Mouse (Mus musculus) CH12.LX (cell line): Measurements from ENCODE around the gene Lama4. TPM values are rescaled to one million over a fixed set of nuclear protein-coding genes. Genes with fewer than 3 reads are reported as not detected.

Experiments
- DNase-seq: peaks from one replicate; pipeline ENCODE4 v3.0.0-alpha.2; 2013; ENCODE audit errors: extremely low read depth
- H3K27ac ChIP-seq: 2 replicates; pipeline ENCODE4 v1.5.1; 2012; ENCODE audit warnings: low read depth, mild to moderate bottlenecking, control low read depth, moderate library complexity; ENCODE audit not compliant: insufficient read depth
- H3K27me3 ChIP-seq: replicated peaks from 2 replicates; pipeline ENCODE3; 2012; ENCODE audit warnings: inconsistent platforms
- H3K36me3 ChIP-seq, 2 experiments: replicated peaks in 1 of 2; 2 replicates each; pipeline versions ENCODE3 to v1.6.1; 2012; ENCODE audit warnings: inconsistent platforms in 1 of 2, low read length in 1 of 2, mild to moderate bottlenecking in 1 of 2, mixed read lengths in 1 of 2, moderate library complexity in 1 of 2; ENCODE audit not compliant: control insufficient read depth in 1 of 2, insufficient read depth in 1 of 2
- H3K4me1 ChIP-seq, 2 experiments: 2 replicates each; pipeline ENCODE4 v1.6.1; 2012; ENCODE audit warnings: inconsistent platforms in 1 of 2, moderate library complexity in 1 of 2; ENCODE audit not compliant: insufficient read depth in 2 of 2, control insufficient read depth in 1 of 2
- H3K4me2 ChIP-seq: 2 replicates; pipeline ENCODE4 v1.6.1; 2012; ENCODE audit warnings: low read depth, mild to moderate bottlenecking, control low read depth; ENCODE audit not compliant: poor library complexity, insufficient read depth, severe bottlenecking
- H3K4me3 ChIP-seq, 3 experiments: fragments of 150-350 bp in 1 of 3; sonication (generic) in 1 of 3; replicated peaks in 1 of 3; 2 replicates each; pipeline versions ENCODE3 to v1.5.1; 2011 to 2012; ENCODE audit warnings: low read depth in 2 of 3, low read length in 2 of 3, mild to moderate bottlenecking in 2 of 3, moderate library complexity in 2 of 3, control low read depth in 1 of 3, improper control_type of control experiment in 1 of 3, inconsistent platforms in 1 of 3, mixed read lengths in 1 of 3; ENCODE audit not compliant: poor library complexity in 1 of 3
- H3K79me2 ChIP-seq: replicated peaks from 2 replicates; pipeline ENCODE4 v1.6.1; 2012; ENCODE audit warnings: mild to moderate bottlenecking, moderate library complexity; ENCODE audit not compliant: control insufficient read depth, poor library complexity, insufficient read depth, severe bottlenecking; ENCODE audit errors: extremely low read depth
- H3K9ac ChIP-seq: 2 replicates; pipeline ENCODE4 v1.6.1; 2012; ENCODE audit warnings: low read depth, mild to moderate bottlenecking, control low read depth, moderate library complexity; ENCODE audit not compliant: insufficient read depth
- H3K9me3 ChIP-seq: replicated peaks from 2 replicates; pipeline ENCODE3; 2012; ENCODE audit warnings: low read length, inconsistent platforms, mixed read lengths
- BHLHE40 ChIP-seq: IDR thresholded peaks from 2 replicates; pipeline ENCODE4 v1.6.1; 2011; ENCODE audit warnings: mild to moderate bottlenecking, low read depth, low read length, improper control_type of control experiment
- CHD2 ChIP-seq: IDR thresholded peaks from 2 replicates; pipeline ENCODE4 v1.6.1; 2011; ENCODE audit warnings: low read length, improper control_type of control experiment
- CTCF ChIP-seq, 2 experiments: IDR thresholded peaks in 1 of 2; conservative IDR thresholded peaks in 1 of 2; 2 replicates each; pipeline ENCODE4 v1.5.1; 2011 to 2012; ENCODE audit warnings: low read depth in 2 of 2, low read length in 2 of 2, improper control_type of control experiment in 1 of 2, inconsistent platforms in 1 of 2, mild to moderate bottlenecking in 1 of 2, moderate library complexity in 1 of 2
- ELF1 ChIP-seq: IDR thresholded peaks from 2 replicates; pipeline ENCODE4 v1.6.1; 2014; ENCODE audit warnings: low read depth, mild to moderate bottlenecking, inconsistent platforms, low read length, improper control_type of control experiment
- GABPA ChIP-seq: IDR thresholded peaks from 2 replicates; pipeline ENCODE4 v1.6.1; 2012; ENCODE audit warnings: low read depth, low read length, improper control_type of control experiment, inconsistent platforms; ENCODE audit not compliant: insufficient replicate concordance
- HCFC1 ChIP-seq: IDR thresholded peaks from 2 replicates; pipeline ENCODE4 v1.6.1; 2012; ENCODE audit warnings: low read depth, mild to moderate bottlenecking, inconsistent platforms, low read length, improper control_type of control experiment
- IRF4 ChIP-seq: IDR thresholded peaks from 2 replicates; pipeline ENCODE4 v1.6.1; 2014; ENCODE audit warnings: low read depth, mild to moderate bottlenecking, inconsistent platforms, low read length, improper control_type of control experiment
- JUN ChIP-seq: IDR thresholded peaks from 2 replicates; pipeline ENCODE4 v1.6.1; 2011; ENCODE audit warnings: low read depth, mild to moderate bottlenecking, low read length, improper control_type of control experiment, moderate library complexity; ENCODE audit not compliant: insufficient read depth
- KAT2A ChIP-seq: IDR thresholded peaks from 2 replicates; pipeline ENCODE4 v1.6.1; 2012; ENCODE audit warnings: low read length, improper control_type of control experiment, inconsistent platforms; ENCODE audit not compliant: insufficient replicate concordance
- MXI1 ChIP-seq: IDR thresholded peaks from 2 replicates; pipeline ENCODE4 v1.6.1; 2011; ENCODE audit warnings: mild to moderate bottlenecking, low read depth, low read length, improper control_type of control experiment
- MYC ChIP-seq: IDR thresholded peaks from 2 replicates; pipeline ENCODE4 v1.6.1; 2011; ENCODE audit warnings: low read depth, mild to moderate bottlenecking, improper control_type of control experiment, low read length
- NELFE ChIP-seq: IDR thresholded peaks from 2 replicates; pipeline ENCODE4 v1.6.1; 2011; ENCODE audit warnings: low read depth, low read length, improper control_type of control experiment
- PAX5 ChIP-seq: IDR thresholded peaks from 2 replicates; pipeline ENCODE4 v1.6.1; 2012; ENCODE audit warnings: low read length, inconsistent platforms, mixed read lengths
- POLR2AphosphoS2 ChIP-seq: IDR thresholded peaks from 2 replicates; pipeline ENCODE4 v1.6.1; 2011; ENCODE audit warnings: low read depth, low read length, improper control_type of control experiment
- RCOR1 ChIP-seq: conservative IDR thresholded peaks from 2 replicates; pipeline ENCODE4 v1.6.1; 2012; ENCODE audit warnings: low read depth, mild to moderate bottlenecking, inconsistent platforms, low read length, improper control_type of control experiment
- SIN3A ChIP-seq: IDR thresholded peaks from 2 replicates; pipeline ENCODE4 v1.6.1; 2012; ENCODE audit warnings: low read length, improper control_type of control experiment, inconsistent platforms
- SMC3 ChIP-seq: IDR thresholded peaks from 2 replicates; pipeline ENCODE4 v1.6.1; 2011; ENCODE audit warnings: low read depth, low read length, improper control_type of control experiment
- USF1 ChIP-seq: IDR thresholded peaks from 2 replicates; pipeline ENCODE4 v1.6.1; 2014; ENCODE audit warnings: low read depth, mild to moderate bottlenecking, inconsistent platforms, low read length, improper control_type of control experiment
- ZKSCAN1 ChIP-seq: IDR thresholded peaks from 2 replicates; pipeline ENCODE4 v1.6.1; 2012; ENCODE audit warnings: low read depth, inconsistent platforms, low read length, improper control_type of control experiment, borderline replicate concordance
- ZNF384 ChIP-seq: IDR thresholded peaks from 2 replicates; pipeline ENCODE4 v1.6.1; 2012; ENCODE audit warnings: low read depth, low read length, improper control_type of control experiment, inconsistent platforms
- dilution Hi-C: fragments of 300-500 bp; cut with MboI; formaldehyde crosslinking; loops from 2 replicates; pipeline ENCODE4 v1.14.3; 2020; ENCODE audit warnings: low sequenced_read_pairs; ENCODE audit not compliant: extremely low pct_unique_long_range_greater_than_20kb, extremely low pct_ligation_motif_present
- in situ Hi-C: fragments of 300-500 bp; cut with MboI; formaldehyde crosslinking; loops from 3 replicates; pipeline ENCODE4 v1.14.3; 2019; ENCODE audit warnings: low sequenced_read_pairs, low pct_ligation_motif_present, low pct_unique_long_range_greater_than_20kb, mixed read lengths
- polyA plus RNA-seq: library from polyadenylated mRNA; unstranded; fragments of >175 nt; gene quantifications from 2 replicates; pipeline ENCODE4 v1.2.1, GENCODE M21; 2012; ENCODE audit warnings: low read depth; ENCODE audit not compliant: insufficient read length
- total RNA-seq, 2 experiments: library from RNA; depleted of rRNA; stranded (reverse); fragments of 300-350 nt in 1 of 2; fragments of >200 nt in 1 of 2; gene quantifications; 2 replicates each; pipeline ENCODE4 v1.2.3; 2012 to 2014

Lama4 gene
- total and polyA plus RNA-seq, 3 experiments: 0.08 to 0.50 (median 0.19) TPM

DNA sequence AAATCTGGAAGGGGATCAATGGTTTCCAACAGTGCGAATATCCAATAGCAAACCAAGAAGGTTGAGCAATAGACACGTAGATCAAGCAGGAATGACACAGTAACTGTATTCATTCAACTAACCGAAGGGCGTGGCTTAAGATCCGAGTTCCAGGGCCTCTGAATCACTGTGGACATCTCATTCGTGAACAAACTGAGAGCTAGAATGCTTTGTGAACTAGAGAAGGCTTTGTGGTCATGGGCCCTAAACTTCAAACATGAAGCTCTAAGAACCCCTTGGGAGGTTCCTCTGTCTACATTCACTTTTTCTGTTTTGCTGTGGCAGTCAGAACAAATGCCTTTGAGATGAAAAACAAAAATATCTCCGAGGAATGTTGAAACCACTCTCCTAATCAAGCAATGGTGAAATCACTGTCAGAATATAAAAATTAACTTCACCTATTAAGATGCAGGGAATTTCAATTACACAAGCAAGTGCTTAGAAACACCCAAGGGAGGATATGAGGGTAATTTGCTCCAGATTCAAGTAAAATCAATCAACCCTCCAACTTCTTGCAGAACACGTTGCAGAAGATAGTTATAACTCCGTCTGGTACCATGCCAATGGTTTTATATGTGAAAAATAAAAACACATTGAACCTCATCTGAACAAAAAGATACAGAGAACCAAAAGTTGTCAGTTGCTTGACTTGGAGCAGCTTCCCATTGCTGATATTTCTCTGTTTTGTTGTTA lies 29.6 kb downstream of the Lama4 start:
- Histone ChIP-seq H3K4me3 (no peak overlapping the region), H3K36me3 (no peaks in the 10 kb centered on the region), H3K4me1 (peaks cover 2 to 8% of the 10 kb centered on the region in 2 experiments; a peak in 2 of 4 replicates), H3K27me3 (no peaks in the 10 kb centered on the region), H3K9me3 (no peaks in the 10 kb centered on the region), H3K4me2 (no peak overlapping the region), H3K79me2 (no peaks in the 10 kb centered on the region), H3K27ac (no peak overlapping the region), H3K9ac (no peak overlapping the region)
- dilution Hi-C loops (no loop called here), in situ Hi-C loops (no loop called here)
- DNase-seq: no peak
- TF ChIP-seq PAX5: no peak
- no peak for TF ChIP-seq ZKSCAN1
- TF ChIP-seq JUN: no peak
- no peak for TF ChIP-seq HCFC1
- TF ChIP-seq MXI1: no peak
- TF ChIP-seq CHD2: no peak
- TF ChIP-seq RCOR1: no peak
- TF ChIP-seq IRF4: no peak
- TF ChIP-seq CTCF (conservative IDR thresholded peaks at IDR 0.05 in 1 of 2, IDR thresholded peaks at IDR 0.05 in 1 of 2; ENCODE audit: low read depth in 2 of 2, low read length in 2 of 2): no peak
- TF ChIP-seq SIN3A: no peak
- TF ChIP-seq ZNF384: no peak
- TF ChIP-seq MYC: no peak
- no peak for TF ChIP-seq GABPA

- no peak overlapping the region for H3K4me2 ChIP-seq
- H3K79me2 ChIP-seq: no peaks in the 10 kb centered on the region
- DNase-seq: no peak
- no peak overlapping the region for H3K27ac ChIP-seq
- H3K27me3 ChIP-seq: no peaks in the 10 kb centered on the region
- no peaks in the 10 kb centered on the region for H3K9me3 ChIP-seq
- TF ChIP-seq USF1: no peak
- no peak for TF ChIP-seq ZNF384
- TF ChIP-seq POLR2AphosphoS2: no peak
- TF ChIP-seq MYC: no peak
- TF ChIP-seq BHLHE40: no peak
- TF ChIP-seq KAT2A: no peak
- no peak for TF ChIP-seq SMC3
- no peak for TF ChIP-seq JUN
- TF ChIP-seq ELF1: no peak
- TF ChIP-seq PAX5: no peak
- no peak for TF ChIP-seq NELFE
- no peak overlapping the region for H3K9ac ChIP-seq
- in situ Hi-C loops: no loop called here
- H3K4me1 ChIP-seq: peaks cover 2 to 8% of the 10 kb centered on the region in 2 experiments; a peak in 2 of 4 replicates
- dilution Hi-C loops: no loop called here
- no peaks in the 10 kb centered on the region for H3K36me3 ChIP-seq
- no peak overlapping the region for H3K4me3 ChIP-seq
These were observed 30.6 kb downstream of the Lama4 start for GRCm38 (mm10) chr10:38995896-38996295.
